Mouse (Mus musculus) midbrain, embryonic 11.5 days (tissue): ENCODE results near the gene Spdye4a. TPM values are rescaled to one million over a fixed set of nuclear protein-coding genes. Genes with fewer than 3 reads are reported as not detected.

Experiments used
- ATAC-seq: fragments of 200-750 bp; cut with Nextera tagmentation; 2 replicates; pipeline ENCODE4 v1.8.0; 2017; ENCODE audit warnings: moderate TSS enrichment, moderate library complexity; ENCODE audit not compliant: low FRiP score
- DNase-seq: peaks from one replicate; pipeline ENCODE4 v3.0.0; 2015; ENCODE audit warnings: low spot score; ENCODE audit errors: missing footprints
- H3K27ac ChIP-seq: fragments of 300-500 bp; sonication (generic); 2 replicates; pipeline ENCODE4 v1.5.1; 2014; ENCODE audit warnings: low read depth, low read length
- H3K27me3 ChIP-seq: fragments of 300-500 bp; sonication (generic); 2 replicates; pipeline ENCODE4 v1.6.1; 2014; ENCODE audit warnings: mild to moderate bottlenecking, low read length, moderate library complexity, mixed read lengths; ENCODE audit not compliant: control insufficient read depth, insufficient read depth
- H3K36me3 ChIP-seq: fragments of 300-500 bp; sonication (generic); 2 replicates; pipeline ENCODE4 v1.6.1; 2014; ENCODE audit warnings: mild to moderate bottlenecking, low read length, moderate library complexity, mixed read lengths; ENCODE audit not compliant: control insufficient read depth, insufficient read depth
- H3K4me1 ChIP-seq: fragments of 300-500 bp; sonication (generic); 2 replicates; pipeline ENCODE4 v1.6.1; 2014; ENCODE audit warnings: low read length; ENCODE audit not compliant: control insufficient read depth, insufficient read depth
- H3K4me2 ChIP-seq: fragments of 300-500 bp; sonication (generic); 2 replicates; pipeline ENCODE4 v1.6.1; 2014; ENCODE audit warnings: mild to moderate bottlenecking, moderate library complexity
- H3K4me3 ChIP-seq: fragments of 300-500 bp; sonication (generic); 2 replicates; pipeline ENCODE4 v1.5.1; 2014; ENCODE audit warnings: low read depth, low read length
- H3K9ac ChIP-seq: fragments of 300-500 bp; sonication (generic); 2 replicates; pipeline ENCODE4 v1.6.1; 2014; ENCODE audit warnings: low read length
- H3K9me3 ChIP-seq: fragments of 300-500 bp; sonication (generic); 2 replicates; pipeline ENCODE4 v1.6.1; 2016; ENCODE audit warnings: low read length; ENCODE audit not compliant: control insufficient read depth
- WGBS: fragments of 180-500 bp; shearing (Covaris S2); extraction: QIAGEN DNeasy Blood & Tissue Kit; methylation state at CpG from one replicate; pipeline ENCODE4 v1.1.7; 2014; 5-methylcytosine and 5-hydroxymethylcytosine counted together
- polyA plus RNA-seq: library from polyadenylated mRNA; unstranded; fragments of >200 nt; fragmentation: Nextera tagmentation; extraction: Ambion mirVana; gene quantifications from 2 replicates; pipeline ENCODE4 v1.2.1, GENCODE M21; 2014

The Spdye4a gene
- polyA plus RNA-seq, 1 experiment from 2014 or later = not detected

DNA sequence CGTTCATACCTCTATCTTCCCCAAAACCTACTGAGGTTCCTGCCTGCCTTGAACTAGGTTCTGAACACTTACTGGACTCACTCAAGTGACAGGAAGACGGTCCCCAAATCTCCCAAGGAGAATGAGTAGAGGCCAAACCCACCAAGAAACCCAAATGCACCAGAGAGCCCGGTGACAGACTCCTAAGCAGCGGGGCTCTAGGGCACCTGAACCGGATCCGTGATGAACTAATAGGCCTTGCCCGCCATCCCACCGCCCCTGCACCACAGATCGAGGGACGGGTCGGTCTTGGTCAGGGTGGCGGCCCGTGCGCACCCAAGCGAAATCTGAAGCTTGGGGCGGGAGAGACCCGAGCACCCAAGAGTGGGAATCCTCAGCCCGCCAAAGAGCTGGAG, 26.1 kb upstream of the Spdye4a start:
- peaks cover 64% of the 10 kb centered on the region for H3K27me3 ChIP-seq
- H3K4me2 ChIP-seq = no peak overlapping the region
- no peak overlapping the region for H3K4me3 ChIP-seq
- peaks cover 14% of the 10 kb centered on the region for H3K4me1 ChIP-seq
- no peak overlapping the region for H3K27ac ChIP-seq
- H3K36me3 ChIP-seq = peaks cover 13% of the 10 kb centered on the region; the same call in 1 of the 2 replicates
- WGBS = 15% methylated on average over 18 of the region's 18 CpGs
- DNase-seq = peak; percentile 94
- H3K9ac ChIP-seq = no peak overlapping the region
- H3K9me3 ChIP-seq = no peaks in the 10 kb centered on the region
- ATAC-seq = no peak

DNA sequence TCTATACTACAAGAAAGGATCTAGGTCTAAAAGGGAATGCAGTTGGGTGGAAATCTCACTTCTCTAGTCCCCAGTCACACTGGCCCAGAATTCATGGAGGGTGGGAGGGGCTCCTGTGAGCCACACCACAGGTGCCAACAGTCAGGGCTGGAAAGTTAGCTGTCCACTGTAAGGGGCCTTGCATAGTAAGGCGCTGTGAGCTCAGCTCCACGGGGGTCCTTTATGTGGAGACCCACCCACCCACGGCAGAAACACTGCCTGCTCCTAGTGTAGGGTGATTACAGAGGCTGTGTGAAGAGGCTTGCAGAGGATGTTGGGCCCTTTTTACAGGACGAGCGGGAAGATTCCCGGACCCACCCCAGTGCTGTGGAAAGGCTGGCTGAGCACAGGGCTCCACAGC, 25.3 kb upstream of the Spdye4a start:
- H3K4me1 ChIP-seq = peaks cover 14% of the 10 kb centered on the region
- H3K27me3 ChIP-seq = peaks cover 56% of the 10 kb centered on the region
- no peak overlapping the region for H3K9ac ChIP-seq
- H3K27ac ChIP-seq = no peak overlapping the region
- no peak overlapping the region for H3K4me2 ChIP-seq
- H3K9me3 ChIP-seq = no peaks in the 10 kb centered on the region
- 43% methylated on average over 6 of the region's 6 CpGs for WGBS
- DNase-seq (no peak), ATAC-seq (no peak)
- H3K4me3 ChIP-seq = no peak overlapping the region
- H3K36me3 ChIP-seq = peaks cover 14% of the 10 kb centered on the region; the same call in 1 of the 2 replicates

DNA sequence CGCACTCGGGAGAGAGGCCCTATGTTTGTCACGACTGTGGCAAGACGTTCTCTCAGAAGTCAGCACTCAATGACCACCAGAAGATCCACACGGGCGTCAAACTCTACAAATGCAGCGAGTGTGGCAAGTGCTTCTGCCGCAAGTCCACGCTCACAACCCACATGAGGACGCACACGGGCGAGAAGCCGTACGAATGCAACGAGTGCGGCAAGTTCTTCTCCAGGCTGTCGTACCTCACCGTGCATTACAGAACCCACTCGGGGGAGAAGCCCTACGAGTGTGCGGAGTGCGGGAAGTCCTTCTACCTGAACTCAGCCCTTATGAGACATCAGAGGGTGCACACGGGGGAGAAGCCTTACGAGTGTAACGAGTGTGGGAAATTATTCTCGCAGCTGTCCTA, 18.2 kb upstream of the Spdye4a start:
- Histone ChIP-seq H3K4me3 (no peak overlapping the region), H3K27ac (no peak overlapping the region), H3K9me3 (no peaks in the 10 kb centered on the region), H3K36me3 (peaks cover 34% of the 10 kb centered on the region), H3K4me2 (no peak overlapping the region), H3K4me1 (no peaks in the 10 kb centered on the region), H3K9ac (no peak overlapping the region), H3K27me3 (no peaks in the 10 kb centered on the region)
- ATAC-seq (no peak), DNase-seq (no peak)
- WGBS = 96% methylated on average over 26 of the region's 26 CpGs

DNA sequence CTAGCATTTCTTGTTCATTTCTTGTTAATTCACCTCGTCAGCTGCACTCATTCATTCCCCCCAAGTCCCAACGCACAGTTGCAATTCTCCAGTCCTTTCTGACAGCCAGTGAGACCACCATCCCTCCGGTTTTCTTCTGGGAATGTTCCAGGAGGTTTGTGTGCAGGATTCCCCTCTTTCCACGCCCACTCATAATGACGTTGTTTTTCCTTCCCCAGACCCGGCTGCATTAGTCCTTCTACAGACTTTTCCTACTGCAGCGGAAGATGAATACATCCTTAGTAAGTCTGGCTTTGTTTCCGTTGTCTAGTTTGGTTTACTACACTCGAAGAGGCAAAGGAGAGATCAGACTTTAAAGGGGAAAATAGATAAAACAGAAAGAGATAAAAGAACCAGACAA, 9.3 kb upstream of the Spdye4a start:
- no peak for DNase-seq
- peak overlapping the region; percentile 96 for H3K9ac ChIP-seq
- peak overlapping the region; percentile 87 for H3K4me3 ChIP-seq
- no peaks in the 10 kb centered on the region for H3K27me3 ChIP-seq
- 58% methylated on average over 9 of the region's 9 CpGs for WGBS
- ATAC-seq = no peak
- H3K27ac ChIP-seq = no peak overlapping the region
- no peaks in the 10 kb centered on the region for H3K9me3 ChIP-seq
- peaks cover 14% of the 10 kb centered on the region for H3K4me1 ChIP-seq
- peak overlapping the region; percentile 86 for H3K4me2 ChIP-seq
- H3K36me3 ChIP-seq = peaks cover 8% of the 10 kb centered on the region

DNA sequence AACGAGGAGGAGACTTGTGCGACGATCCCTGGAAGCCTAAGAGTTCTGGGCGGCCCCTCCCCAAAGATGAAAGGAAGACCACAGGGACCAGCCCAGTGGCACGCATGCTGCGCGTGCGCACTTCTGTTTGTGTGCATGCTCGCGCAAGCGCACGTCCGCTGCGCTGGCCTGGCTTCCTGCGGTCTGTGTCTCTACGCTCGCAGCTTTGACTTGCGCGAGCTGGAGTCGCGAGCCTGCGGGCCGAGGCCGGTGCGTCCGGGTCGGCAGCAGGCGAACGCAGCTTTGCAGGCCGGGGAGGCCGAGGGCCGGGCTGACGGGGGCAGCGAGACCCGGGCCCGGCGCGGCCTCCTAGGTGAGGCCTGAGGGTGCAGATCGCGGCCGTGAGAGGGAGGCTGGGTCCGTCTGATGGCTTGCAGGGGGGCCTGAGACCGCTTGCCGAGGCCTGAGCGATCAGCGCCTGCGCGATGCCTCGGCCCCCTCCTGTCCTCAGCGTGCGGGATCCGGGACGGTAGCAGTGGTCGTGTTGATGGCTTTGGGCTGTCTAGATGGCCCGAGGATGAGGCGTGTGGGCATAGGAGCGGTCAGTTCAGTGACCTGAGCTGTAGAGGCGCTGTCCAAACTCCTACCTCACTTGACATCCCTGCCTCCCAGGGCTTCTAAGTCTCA, 8.5 kb upstream of the Spdye4a start, which contains the start of gene Zfp12:
Zfp12 (plus strand) TSS at position 136 of the 666 bp plus-strand sequence.
- Histone ChIP-seq H3K4me2 (peak within 1 kb of the TSS; percentile 86), H3K9ac (peak within 1 kb of the TSS; percentile 96), H3K4me1 (peaks cover 14% of the 10 kb centered on the region), H3K27ac (peak within 1 kb of the TSS; percentile 96), H3K9me3 (no peaks in the 10 kb centered on the region), H3K4me3 (peak within 1 kb of the TSS; percentile 87), H3K27me3 (no peaks in the 10 kb centered on the region), H3K36me3 (peaks cover 7% of the 10 kb centered on the region)
- ATAC-seq (peak; percentile 97), DNase-seq (peak; percentile 99)
- 0% methylated on average over 58 of the region's 58 CpGs for WGBS

DNA sequence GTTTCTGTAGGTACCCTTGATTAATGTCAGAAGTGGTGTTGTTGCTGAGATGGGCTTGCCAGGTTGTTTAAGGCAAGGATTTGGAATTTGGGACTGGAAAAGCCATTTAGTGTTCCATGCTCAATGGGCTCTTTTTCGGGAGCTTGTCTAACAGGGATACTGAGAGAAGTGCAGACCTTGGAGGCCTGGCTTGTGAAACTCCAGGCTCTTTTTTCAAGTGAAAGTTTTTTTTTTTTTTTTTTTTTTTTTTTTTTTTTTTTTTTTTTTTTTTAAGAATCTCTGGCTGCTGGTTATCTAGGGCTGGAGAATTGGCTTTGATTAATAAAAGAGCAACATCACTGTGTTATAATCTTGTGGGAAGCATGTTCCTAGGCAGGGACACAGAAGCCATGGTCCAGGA, 4.4 kb downstream of the Spdye4a start:
- no peak overlapping the region for H3K4me3 ChIP-seq
- H3K36me3 ChIP-seq = no peaks in the 10 kb centered on the region
- no peak overlapping the region for H3K9ac ChIP-seq
- WGBS = 89% methylated on average over 1 of the region's 1 CpGs
- no peak overlapping the region for H3K27ac ChIP-seq
- H3K27me3 ChIP-seq = no peaks in the 10 kb centered on the region
- H3K4me1 ChIP-seq = no peaks in the 10 kb centered on the region
- DNase-seq = no peak
- no peak overlapping the region for H3K4me2 ChIP-seq
- ATAC-seq = no peak
- no peaks in the 10 kb centered on the region for H3K9me3 ChIP-seq

DNA sequence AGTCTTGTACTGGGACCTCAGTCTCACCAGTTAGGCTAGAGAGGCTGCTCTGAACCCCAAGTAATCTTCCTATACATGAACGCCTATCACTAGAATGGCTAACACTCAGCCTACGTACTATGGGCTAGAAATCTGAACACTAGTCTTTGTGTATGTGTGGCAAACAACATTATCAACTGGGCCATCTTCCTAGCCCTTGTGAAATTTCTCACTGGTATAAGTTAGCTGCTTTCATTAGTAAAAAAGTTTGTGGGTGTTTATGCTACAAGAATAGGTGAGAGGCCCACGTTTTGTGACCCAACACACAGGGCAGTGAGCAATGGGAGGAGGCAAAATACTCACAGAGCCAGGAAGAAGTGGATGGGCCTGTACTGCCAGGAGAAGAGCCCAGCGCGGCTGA, 5.7 kb downstream of the Spdye4a start:
- Histone ChIP-seq H3K4me2 (no peak overlapping the region), H3K27ac (no peak overlapping the region), H3K36me3 (no peaks in the 10 kb centered on the region), H3K9me3 (no peaks in the 10 kb centered on the region), H3K4me1 (no peaks in the 10 kb centered on the region), H3K9ac (no peak overlapping the region), H3K27me3 (no peaks in the 10 kb centered on the region), H3K4me3 (no peak overlapping the region)
- ATAC-seq = no peak
- no peak for DNase-seq
- WGBS = 81% methylated on average over 5 of the region's 5 CpGs

DNA sequence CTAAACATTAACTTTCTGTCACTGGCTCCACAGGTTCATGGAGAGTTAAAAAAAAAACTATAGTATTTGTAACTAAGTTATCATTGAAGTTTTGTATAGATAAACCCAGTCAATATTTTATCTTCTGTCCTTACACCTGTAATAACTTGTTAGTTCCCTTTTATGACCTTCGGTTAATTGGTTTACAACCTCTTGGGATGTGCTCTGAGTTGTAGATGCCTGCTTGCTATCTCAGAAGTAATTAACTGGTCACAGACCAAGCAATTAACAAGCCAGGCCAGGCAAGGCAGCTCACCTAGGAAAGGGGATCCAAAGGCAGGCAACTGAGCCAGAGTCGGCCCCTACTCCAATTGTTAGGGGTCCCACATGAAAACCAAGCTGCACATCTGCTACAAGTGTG, 12.9 kb downstream of the Spdye4a start:
- ATAC-seq = no peak
- no peaks in the 10 kb centered on the region for H3K27me3 ChIP-seq
- H3K4me3 ChIP-seq = no peak overlapping the region
- no peaks in the 10 kb centered on the region for H3K36me3 ChIP-seq
- peaks cover under 1% of the 10 kb centered on the region; the same call in 1 of the 2 replicates for H3K9me3 ChIP-seq
- no peak for DNase-seq
- 93% methylated on average over 2 of the region's 2 CpGs for WGBS
- no peaks in the 10 kb centered on the region for H3K4me1 ChIP-seq
- H3K4me2 ChIP-seq = no peak overlapping the region
- no peak overlapping the region for H3K27ac ChIP-seq
- H3K9ac ChIP-seq = no peak overlapping the region

DNA sequence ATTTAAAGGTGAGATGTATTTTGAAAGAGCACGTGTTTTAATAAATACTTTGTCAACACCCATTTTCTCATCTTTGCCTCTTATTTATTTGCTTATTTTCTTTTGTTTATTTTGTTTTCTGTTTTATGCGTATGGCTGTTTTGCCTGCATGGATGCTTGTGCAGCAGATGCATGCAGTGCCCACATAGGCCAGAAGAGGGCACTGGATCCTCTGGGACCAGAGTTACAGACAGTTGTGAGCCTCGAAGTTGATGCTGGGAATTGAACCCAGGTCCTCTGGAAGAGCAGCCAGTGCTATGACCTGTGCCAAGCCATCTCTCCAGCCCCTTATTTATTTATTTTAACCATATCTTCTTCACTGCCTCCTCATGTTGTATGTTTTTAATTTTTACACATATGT, 21.7 kb downstream of the Spdye4a start:
- Histone ChIP-seq H3K36me3 (no peaks in the 10 kb centered on the region), H3K27ac (no peak overlapping the region), H3K4me1 (no peaks in the 10 kb centered on the region), H3K9ac (no peak overlapping the region), H3K27me3 (no peaks in the 10 kb centered on the region), H3K9me3 (peaks cover 4% of the 10 kb centered on the region; the same call in 1 of the 2 replicates), H3K4me3 (no peak overlapping the region), H3K4me2 (no peak overlapping the region)
- ATAC-seq = no peak
- WGBS = 72% methylated on average over 3 of the region's 3 CpGs
- no peak for DNase-seq
